Mouse (Mus musculus) lung, embryonic 14.5 days (tissue): ENCODE measurements around the gene BC029722. TPM values are rescaled to one million over a fixed set of nuclear protein-coding genes. Genes with fewer than 3 reads are reported as not detected.
A peak's percentile ranks its signal among the peaks of the same experiment; 100 is the strongest.

Experiments
- ATAC-seq: fragments of 200-750 bp; cut with Nextera tagmentation; 2 replicates; pipeline ENCODE4 v1.8.0; 2017; ENCODE audit warnings: mild to moderate bottlenecking, moderate TSS enrichment, moderate library complexity; ENCODE audit not compliant: insufficient read depth
- DNase-seq: peaks from one replicate; pipeline ENCODE4 v3.0.0-alpha.2; 2015
- H3K27ac ChIP-seq: fragments of 300-500 bp; sonication (generic); 2 replicates; pipeline ENCODE4 v1.5.1; 2014; ENCODE audit warnings: low read depth, mild to moderate bottlenecking, moderate library complexity
- H3K27me3 ChIP-seq: fragments of 300-500 bp; sonication (generic); 2 replicates; pipeline ENCODE4 v1.6.1; 2014; ENCODE audit warnings: low read length, control low read depth; ENCODE audit not compliant: insufficient read depth
- H3K36me3 ChIP-seq: fragments of 300-500 bp; sonication (generic); 2 replicates; pipeline ENCODE4 v1.6.1; 2014; ENCODE audit warnings: control low read depth; ENCODE audit not compliant: insufficient read depth
- H3K4me1 ChIP-seq: fragments of 300-500 bp; sonication (generic); 2 replicates; pipeline ENCODE4 v1.6.1; 2014; ENCODE audit warnings: antibody characterized with exemption, control low read depth; ENCODE audit not compliant: insufficient read depth
- H3K4me2 ChIP-seq: fragments of 300-500 bp; sonication (generic); 2 replicates; pipeline ENCODE4 v1.6.1; 2014; ENCODE audit warnings: mild to moderate bottlenecking
- H3K4me3 ChIP-seq: fragments of 300-500 bp; sonication (generic); 2 replicates; pipeline ENCODE4 v1.5.1; 2014; ENCODE audit warnings: low read depth, low read length
- H3K9ac ChIP-seq: fragments of 300-500 bp; sonication (generic); 2 replicates; pipeline ENCODE4 v1.6.1; 2014
- H3K9me3 ChIP-seq: fragments of 300-500 bp; sonication (generic); 2 replicates; pipeline ENCODE4 v1.6.1; 2016; ENCODE audit warnings: low read depth, low read length, control low read depth
- CTCF ChIP-seq: IDR thresholded peaks from 2 replicates; pipeline ENCODE4 v1.5.1; 2016; ENCODE audit warnings: antibody characterized with exemption, low read depth
- WGBS: fragments of 180-500 bp; shearing (Covaris S2); extraction: QIAGEN DNeasy Blood & Tissue Kit; methylation state at CpG from one replicate; pipeline ENCODE4 v1.1.7; 2014; 5-methylcytosine and 5-hydroxymethylcytosine counted together
- polyA plus RNA-seq: library from polyadenylated mRNA; unstranded; fragments of >200 nt; fragmentation: Nextera tagmentation; extraction: Ambion mirVana; gene quantifications from 2 replicates; pipeline ENCODE4 v1.2.1, GENCODE M21; 2014

Gene BC029722
- polyA plus RNA-seq, 1 experiment from 2014 or later, result 8.9 TPM

- Histone ChIP-seq H3K27ac (no peak overlapping the region), H3K9me3 (no peaks in the 10 kb centered on the region), H3K4me2 (peak overlapping the region; percentile 96), H3K4me1 (no peaks in the 10 kb centered on the region), H3K27me3 (peaks cover 42% of the 10 kb centered on the region), H3K4me3 (peak overlapping the region; percentile 32; the same call in 1 of the 2 replicates), H3K36me3 (no peaks in the 10 kb centered on the region), H3K9ac (no peak overlapping the region)
- no peak for TF ChIP-seq CTCF
- no peak for DNase-seq
- 53% methylated on average over 11 of the region's 11 CpGs for WGBS
- ATAC-seq, result no peak
These were observed 44.8 kb downstream of the BC029722 start for GRCm38 (mm10) chr2:155774261-155774926.

GRCm38 (mm10) chr2:155773664-155774063 lies 45.6 kb downstream of the BC029722 start:
- Histone ChIP-seq H3K4me3 (no peak overlapping the region), H3K9me3 (no peaks in the 10 kb centered on the region), H3K27ac (no peak overlapping the region), H3K9ac (no peak overlapping the region), H3K27me3 (peaks cover 42% of the 10 kb centered on the region), H3K4me2 (no peak overlapping the region), H3K36me3 (no peaks in the 10 kb centered on the region), H3K4me1 (no peaks in the 10 kb centered on the region)
- TF ChIP-seq CTCF, result no peak
- no peak for DNase-seq
- ATAC-seq, result no peak
- 41% methylated on average over 4 of the region's 4 CpGs for WGBS

Other genes starting within 250 kb of the BC029722 start
- 22.0 TPM in 2 replicates for gene Gss, start 226.6 kb downstream of the BC029722 start, polyA plus RNA-seq
- gene Myh7b, start 208.2 kb downstream of the BC029722 start, polyA plus RNA-seq, result 0.32 and 0.36 TPM in 2 replicates
- 129 and 132 TPM in 2 replicates for gene Trpc4ap, start 127.0 kb downstream of the BC029722 start, polyA plus RNA-seq
- 35.6 and 35.7 TPM in 2 replicates for gene Edem2, start 90.0 kb downstream of the BC029722 start, polyA plus RNA-seq
- not detected in 2 replicates for gene Gm17581, start 83.6 kb downstream of the BC029722 start, polyA plus RNA-seq
- 10.4 and 10.9 TPM in 2 replicates for gene Procr, start 68.3 kb downstream of the BC029722 start, polyA plus RNA-seq
- not detected in 2 replicates for gene Mmp24, start 44.1 kb downstream of the BC029722 start, polyA plus RNA-seq
- 179 and 194 TPM in 2 replicates for gene Eif6, start 7.5 kb upstream of the BC029722 start, polyA plus RNA-seq
- 0.04 and 0.11 TPM in 2 replicates for gene Fam83c, start 15.4 kb upstream of the BC029722 start, polyA plus RNA-seq
- 52.0 and 52.9 TPM in 2 replicates for gene Uqcc1, start 110.9 kb upstream of the BC029722 start, polyA plus RNA-seq
- not detected in 2 replicates for gene Gm15557, start 121.3 kb upstream of the BC029722 start, polyA plus RNA-seq
- 0.34 and 0.41 TPM in 2 replicates for gene Gdf5, start 125.9 kb upstream of the BC029722 start, polyA plus RNA-seq
- gene Cep250, start 137.0 kb upstream of the BC029722 start, polyA plus RNA-seq, result 23.5 and 24.6 TPM in 2 replicates
- gene 6430550D23Rik, start 188.6 kb upstream of the BC029722 start, polyA plus RNA-seq, result 0.51 and 1.9 TPM in 2 replicates
- 219 and 239 TPM in 2 replicates for gene Ergic3, start 188.6 kb upstream of the BC029722 start, polyA plus RNA-seq
- not detected in 2 replicates for gene Fer1l4, start 233.5 kb upstream of the BC029722 start, polyA plus RNA-seq
- gene Spag4, start 245.7 kb upstream of the BC029722 start, polyA plus RNA-seq, result 3.2 and 3.9 TPM in 2 replicates